Mouse (Mus musculus): ENCODE measurements around the gene Fam227b. TPM values are rescaled to one million over a fixed set of nuclear protein-coding genes. Genes with fewer than 3 reads are reported as not detected.

Gene Fam227b
- polyA plus RNA-seq, 1 experiment from 2014 or later = not detected

- Histone ChIP-seq H3K9ac (replicated peaks) (no peak overlapping the region), H3K27me3 (no peaks in the 10 kb centered on the region), H3K36me3 (no peaks in the 10 kb centered on the region), H3K9me3 (no peaks in the 10 kb centered on the region), H3K4me1 (replicated peaks) (no peaks in the 10 kb centered on the region), H3K4me2 (replicated peaks) (no peak overlapping the region), H3K4me3 (replicated peaks) (no peak overlapping the region), H3K27ac (no peak overlapping the region)
- 87% methylated on average over 8 of the region's 8 CpGs for WGBS
- ATAC-seq = peak; percentile 53
Observed at GRCm38 (mm10) chr2:126033114-126033972, 118.5 kb downstream of the Fam227b start.

- Histone ChIP-seq H3K4me2 (replicated peaks) (no peak overlapping the region), H3K27me3 (no peaks in the 10 kb centered on the region), H3K27ac (no peak overlapping the region), H3K9ac (replicated peaks) (no peak overlapping the region), H3K4me3 (replicated peaks) (no peak overlapping the region), H3K9me3 (no peaks in the 10 kb centered on the region), H3K36me3 (no peaks in the 10 kb centered on the region), H3K4me1 (replicated peaks) (no peaks in the 10 kb centered on the region)
- ATAC-seq = no peak
- WGBS = 65% methylated on average over 8 of the region's 8 CpGs
Observed at GRCm38 (mm10) chr2:126031186-126031900, 120.5 kb downstream of the Fam227b start.

- no peak overlapping the region for H3K4me3 ChIP-seq (replicated peaks)
- WGBS = 6% methylated on average over 3 of the region's 3 CpGs
- peak overlapping the region; percentile 66 for H3K27ac ChIP-seq
- H3K9me3 ChIP-seq = no peaks in the 10 kb centered on the region
- no peaks in the 10 kb centered on the region for H3K36me3 ChIP-seq
- H3K9ac ChIP-seq (replicated peaks) = no peak overlapping the region
- H3K4me1 ChIP-seq (replicated peaks) = peaks cover 23% of the 10 kb centered on the region
- H3K4me2 ChIP-seq (replicated peaks) = no peak overlapping the region
- ATAC-seq = peak; percentile 93
- no peaks in the 10 kb centered on the region for H3K27me3 ChIP-seq
Observed at GRCm38 (mm10) chr2:126015763-126016473, 135.9 kb downstream of the Fam227b start.

GRCm38 (mm10) chr2:126014989-126015710 is 136.7 kb downstream of the Fam227b start:
- Histone ChIP-seq H3K4me3 (replicated peaks) (no peak overlapping the region), H3K36me3 (no peaks in the 10 kb centered on the region), H3K27ac (peak overlapping the region; percentile 66), H3K9ac (replicated peaks) (no peak overlapping the region), H3K4me1 (replicated peaks) (peaks cover 23% of the 10 kb centered on the region), H3K9me3 (no peaks in the 10 kb centered on the region), H3K4me2 (replicated peaks) (no peak overlapping the region), H3K27me3 (no peaks in the 10 kb centered on the region)
- WGBS = 22% methylated on average over 12 of the region's 12 CpGs
- ATAC-seq = peak; percentile 78

- H3K9ac ChIP-seq (replicated peaks) = no peak overlapping the region
- ATAC-seq = no peak
- WGBS = 57% methylated on average over 2 of the region's 2 CpGs
- H3K4me1 ChIP-seq (replicated peaks) = peaks cover 9% of the 10 kb centered on the region
- no peaks in the 10 kb centered on the region for H3K36me3 ChIP-seq
- no peak overlapping the region for H3K4me3 ChIP-seq (replicated peaks)
- no peaks in the 10 kb centered on the region for H3K27me3 ChIP-seq
- no peak overlapping the region for H3K4me2 ChIP-seq (replicated peaks)
- no peak overlapping the region for H3K27ac ChIP-seq
- no peaks in the 10 kb centered on the region for H3K9me3 ChIP-seq
Observed at GRCm38 (mm10) chr2:126006742-126007141, 145.1 kb downstream of the Fam227b start.

- Histone ChIP-seq H3K27me3 (no peaks in the 10 kb centered on the region), H3K4me2 (replicated peaks) (no peak overlapping the region), H3K27ac (no peak overlapping the region), H3K36me3 (no peaks in the 10 kb centered on the region), H3K4me1 (replicated peaks) (peaks cover 9% of the 10 kb centered on the region), H3K4me3 (replicated peaks) (no peak overlapping the region), H3K9me3 (no peaks in the 10 kb centered on the region), H3K9ac (replicated peaks) (no peak overlapping the region)
- peak; percentile 82; the same call in 1 of the 2 replicates for ATAC-seq
- WGBS = 44% methylated on average over 3 of the region's 3 CpGs
Observed at GRCm38 (mm10) chr2:126006088-126006487, 145.7 kb downstream of the Fam227b start.

- H3K9ac ChIP-seq (replicated peaks) = no peak overlapping the region
- no peaks in the 10 kb centered on the region for H3K36me3 ChIP-seq
- H3K27ac ChIP-seq = no peak overlapping the region
- H3K4me1 ChIP-seq (replicated peaks) = peaks cover 9% of the 10 kb centered on the region
- ATAC-seq = no peak
- no peaks in the 10 kb centered on the region for H3K27me3 ChIP-seq
- WGBS = 86% methylated on average over 5 of the region's 5 CpGs
- H3K4me2 ChIP-seq (replicated peaks) = no peak overlapping the region
- no peak overlapping the region for H3K4me3 ChIP-seq (replicated peaks)
- H3K9me3 ChIP-seq = no peaks in the 10 kb centered on the region
Observed at GRCm38 (mm10) chr2:126002291-126002690, 149.5 kb downstream of the Fam227b start.

- Histone ChIP-seq H3K4me3 (replicated peaks) (no peak overlapping the region), H3K9me3 (no peaks in the 10 kb centered on the region), H3K4me1 (replicated peaks) (no peaks in the 10 kb centered on the region), H3K36me3 (peaks cover 4% of the 10 kb centered on the region; the same call in 1 of the 2 replicates), H3K9ac (replicated peaks) (no peak overlapping the region), H3K27me3 (no peaks in the 10 kb centered on the region), H3K27ac (no peak overlapping the region), H3K4me2 (replicated peaks) (no peak overlapping the region)
- no peak for ATAC-seq
- WGBS = 74% methylated on average over 5 of the region's 5 CpGs
Observed at GRCm38 (mm10) chr2:125975808-125976345, 175.9 kb downstream of the Fam227b start.

GRCm38 (mm10) chr2:125975206-125975605 is 176.6 kb downstream of the Fam227b start:
- ATAC-seq = no peak
- Histone ChIP-seq H3K27me3 (no peaks in the 10 kb centered on the region), H3K4me2 (replicated peaks) (no peak overlapping the region), H3K36me3 (peaks cover 4% of the 10 kb centered on the region; the same call in 1 of the 2 replicates), H3K4me1 (replicated peaks) (no peaks in the 10 kb centered on the region), H3K4me3 (replicated peaks) (no peak overlapping the region), H3K9me3 (no peaks in the 10 kb centered on the region), H3K27ac (no peak overlapping the region), H3K9ac (replicated peaks) (no peak overlapping the region)
- 95% methylated on average over 10 of the region's 10 CpGs for WGBS

GRCm38 (mm10) chr2:125973207-125973606 is 178.6 kb downstream of the Fam227b start:
- 79% methylated on average over 6 of the region's 6 CpGs for WGBS
- Histone ChIP-seq H3K4me1 (replicated peaks) (no peaks in the 10 kb centered on the region), H3K4me3 (replicated peaks) (no peak overlapping the region), H3K36me3 (peaks cover 4% of the 10 kb centered on the region; the same call in 1 of the 2 replicates), H3K9ac (replicated peaks) (no peak overlapping the region), H3K4me2 (replicated peaks) (no peak overlapping the region), H3K27me3 (no peaks in the 10 kb centered on the region), H3K9me3 (no peaks in the 10 kb centered on the region), H3K27ac (no peak overlapping the region)
- no peak for ATAC-seq

- Histone ChIP-seq H3K9me3 (no peaks in the 10 kb centered on the region), H3K4me2 (replicated peaks) (no peak overlapping the region), H3K4me1 (replicated peaks) (no peaks in the 10 kb centered on the region), H3K9ac (replicated peaks) (no peak overlapping the region), H3K4me3 (replicated peaks) (no peak overlapping the region), H3K27ac (no peak overlapping the region), H3K27me3 (no peaks in the 10 kb centered on the region), H3K36me3 (no peaks in the 10 kb centered on the region)
- ATAC-seq = no peak
- 100% methylated on average over 1 of the region's 1 CpGs for WGBS
Observed at GRCm38 (mm10) chr2:125968811-125969210, 183.0 kb downstream of the Fam227b start.

Measured in midbrain, embryonic 13.5 days (tissue).